Mouse (Mus musculus): ENCODE data around the gene Faf1.

Faf1 gene

DNA sequence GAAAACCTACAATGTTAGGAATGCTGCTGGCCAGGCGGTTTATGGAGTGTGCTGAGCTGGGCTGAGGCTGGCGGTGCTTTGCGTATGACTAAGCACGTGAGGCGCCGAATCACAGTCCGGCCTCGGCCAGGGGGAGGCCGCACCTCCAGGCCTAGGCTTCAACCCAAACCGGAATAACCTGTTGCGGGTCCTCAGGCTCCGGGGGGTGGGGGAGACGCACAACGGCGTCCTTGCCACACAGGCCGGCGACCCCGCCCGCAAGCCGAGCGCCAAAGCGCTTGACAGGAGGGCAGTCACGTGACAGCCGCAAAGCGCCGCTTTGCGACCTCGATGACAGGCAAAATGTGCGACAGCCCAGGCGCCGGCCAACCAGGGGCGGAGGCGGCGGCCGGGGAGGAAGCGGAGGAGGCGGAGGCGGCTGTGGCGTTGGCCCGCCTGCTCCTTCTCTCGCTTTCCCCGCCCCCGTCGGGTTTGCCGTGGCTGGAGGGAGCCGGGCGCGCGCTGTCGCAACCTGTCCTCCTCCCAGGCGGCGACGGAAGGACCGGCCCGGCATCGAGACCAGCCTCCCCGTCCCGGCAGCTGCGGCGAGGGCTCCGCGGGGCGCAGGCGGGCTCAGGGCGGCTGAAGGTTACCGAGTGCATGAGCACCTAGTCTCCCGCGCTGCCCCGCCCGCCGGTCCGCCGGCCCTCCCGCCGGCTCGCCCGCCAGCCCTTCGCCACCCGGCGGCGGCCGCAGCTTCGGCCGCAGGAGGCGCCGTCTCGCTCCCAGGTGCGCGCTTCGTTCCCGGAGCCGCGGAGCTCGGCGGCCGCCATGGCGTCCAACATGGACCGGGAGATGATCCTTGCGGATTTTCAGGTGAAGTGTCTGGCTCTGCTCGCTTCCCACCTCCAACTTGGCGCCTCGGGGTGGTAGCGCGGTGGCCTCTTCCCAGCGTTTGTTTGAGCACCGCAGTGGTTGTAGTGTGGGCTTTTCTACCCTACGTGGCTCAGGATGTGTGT, at the start of gene Faf1:
Gene Faf1, plus strand, starts transcription at position 371 of the 998 bp plus-strand sequence.
- peak; percentile 98 for DNase-seq (ENCODE audit: low spot score in 2 of 2)

DNA sequence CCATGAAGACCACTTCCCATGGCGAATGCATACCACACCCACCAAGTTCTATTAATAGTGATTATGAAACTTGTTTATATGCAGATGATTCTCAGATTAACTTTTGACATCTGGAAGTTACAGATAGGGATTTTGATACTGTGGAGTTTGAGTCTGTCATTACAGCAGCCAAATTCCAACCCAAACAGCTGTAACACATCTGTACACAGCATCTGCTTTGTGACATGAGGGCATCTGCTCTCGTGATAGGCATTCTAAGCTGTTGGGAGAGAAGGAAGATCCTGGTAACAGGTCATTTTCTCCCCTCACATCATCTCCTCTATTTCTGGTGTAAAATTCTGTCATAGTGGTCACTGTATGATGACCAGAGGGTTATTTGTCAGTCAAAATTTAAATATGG, 46.2 kb upstream of the Faf1 start:
- DNase-seq (ENCODE audit: low spot score in 2 of 2) = no peak

DNA sequence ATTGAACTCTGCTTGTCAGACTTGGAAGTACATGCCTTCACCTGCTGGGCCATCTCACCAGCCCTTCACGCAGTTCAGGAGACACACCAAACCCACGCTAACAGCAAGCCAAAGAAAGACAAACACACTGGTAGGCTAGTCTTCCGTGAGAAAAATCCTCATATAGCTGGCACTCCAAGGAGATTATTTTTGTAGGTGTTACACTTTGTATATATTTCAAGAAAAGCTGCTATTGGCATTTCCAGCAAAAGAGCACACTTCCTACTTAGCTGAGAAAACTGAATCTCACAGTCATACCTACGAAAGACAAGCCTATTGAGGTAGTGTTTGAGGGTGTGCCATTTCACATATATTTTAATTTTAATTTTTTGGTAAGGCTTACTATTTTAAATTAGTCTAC, 45.4 kb upstream of the Faf1 start:
- no peak for DNase-seq (ENCODE audit: low spot score in 2 of 2)

DNA sequence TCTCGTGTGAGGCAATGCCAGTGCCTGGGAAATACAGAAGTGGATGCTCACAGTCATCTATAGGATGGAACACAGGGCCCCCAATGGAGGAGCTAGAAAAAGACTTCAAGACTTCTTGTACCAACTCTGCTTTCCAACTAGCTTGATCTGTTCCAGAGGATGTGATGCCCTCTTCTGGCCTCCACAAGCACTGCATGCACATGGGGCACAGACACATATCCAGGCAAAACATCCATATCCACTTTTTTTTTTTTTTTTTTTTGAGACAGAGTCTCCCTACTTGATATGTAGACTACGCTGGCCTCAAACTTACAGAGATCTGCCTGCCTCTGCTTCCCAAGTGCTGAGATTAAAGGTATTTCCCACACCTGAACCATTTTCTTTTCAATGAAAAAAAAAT, 41.4 kb upstream of the Faf1 start:
- peak in 1 of 2 experiments; percentile 24 for DNase-seq (ENCODE audit: low spot score in 2 of 2)

DNA sequence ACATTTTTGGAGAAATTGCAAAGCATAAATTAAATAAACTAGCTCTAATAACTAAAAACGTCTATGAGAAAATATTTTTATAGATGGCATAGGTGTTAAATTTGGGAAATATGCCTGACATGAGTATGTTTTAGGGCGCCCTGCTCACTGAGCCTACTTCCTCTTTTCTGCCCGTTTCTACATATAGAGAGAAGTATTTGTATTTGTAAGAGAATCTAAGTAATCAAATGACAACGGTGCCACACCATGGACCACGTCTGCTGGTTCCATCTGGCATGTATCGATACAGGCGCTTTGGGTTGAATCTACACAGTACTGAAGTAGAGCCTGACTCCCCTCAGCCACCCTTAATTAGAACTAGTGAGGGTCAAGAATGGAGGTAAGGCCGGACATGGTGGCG, 37.0 kb upstream of the Faf1 start:
- no peak for DNase-seq (ENCODE audit: low spot score in 2 of 2)

DNA sequence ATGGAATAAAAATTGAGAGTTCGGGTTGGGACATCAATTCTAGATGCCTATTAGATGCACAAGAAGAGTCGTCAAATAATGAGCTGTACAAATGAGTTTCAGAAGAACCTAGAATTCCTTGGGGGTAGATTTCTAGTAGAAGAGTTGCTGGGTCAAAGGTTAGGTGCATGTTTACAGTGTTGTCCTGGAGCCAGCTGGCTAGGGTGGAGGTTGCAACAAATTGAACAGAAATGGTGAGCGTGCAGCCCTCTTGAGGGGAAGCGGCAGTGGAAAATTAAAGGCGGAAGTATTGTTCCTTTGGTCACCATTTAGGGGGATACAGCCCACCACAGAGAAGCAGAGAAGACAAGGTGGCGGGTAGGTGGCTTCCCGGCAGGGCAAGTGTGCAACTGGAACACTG, 36.2 kb upstream of the Faf1 start:
- DNase-seq (ENCODE audit: low spot score in 2 of 2) = no peak

DNA sequence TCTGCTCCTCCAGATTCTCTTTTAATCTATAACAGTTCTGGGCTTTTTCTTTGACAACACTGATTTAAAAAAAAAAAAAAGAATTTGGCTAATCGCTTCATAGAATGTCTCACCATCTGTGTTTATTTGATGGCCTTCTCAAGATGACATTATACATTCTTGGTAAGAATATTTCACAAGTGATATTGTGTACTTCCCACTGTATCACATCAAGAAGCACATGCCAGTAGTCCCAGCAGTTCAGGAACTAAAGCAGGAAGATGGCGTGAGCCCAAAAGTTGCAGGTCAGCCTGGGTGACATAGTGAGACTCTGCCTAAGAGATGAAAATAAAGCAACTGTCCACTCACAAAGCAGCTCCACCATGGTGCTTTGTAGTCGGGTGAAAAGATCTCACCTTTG, 34.9 kb upstream of the Faf1 start:
- no peak for DNase-seq (ENCODE audit: low spot score in 2 of 2)

DNA sequence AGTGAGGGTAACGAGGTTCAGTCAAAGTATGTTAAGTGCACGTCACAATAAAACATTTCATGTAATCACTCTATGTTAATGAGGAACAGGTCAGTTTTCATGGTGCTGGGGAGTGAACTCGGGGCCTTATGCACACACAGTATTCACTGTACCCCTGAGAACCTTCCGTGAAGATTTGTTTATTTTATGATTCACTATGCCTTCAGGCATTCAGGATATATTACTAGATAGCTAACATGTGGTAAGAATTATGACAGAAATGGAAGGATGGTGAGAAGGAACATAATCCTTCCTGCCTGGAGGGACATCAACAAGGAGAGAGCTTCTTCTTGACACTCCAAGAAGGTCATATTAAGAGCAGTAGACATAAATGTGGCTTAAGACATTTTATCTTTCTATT, 29.1 kb upstream of the Faf1 start:
- no peak for DNase-seq (ENCODE audit: low spot score in 2 of 2)

DNA sequence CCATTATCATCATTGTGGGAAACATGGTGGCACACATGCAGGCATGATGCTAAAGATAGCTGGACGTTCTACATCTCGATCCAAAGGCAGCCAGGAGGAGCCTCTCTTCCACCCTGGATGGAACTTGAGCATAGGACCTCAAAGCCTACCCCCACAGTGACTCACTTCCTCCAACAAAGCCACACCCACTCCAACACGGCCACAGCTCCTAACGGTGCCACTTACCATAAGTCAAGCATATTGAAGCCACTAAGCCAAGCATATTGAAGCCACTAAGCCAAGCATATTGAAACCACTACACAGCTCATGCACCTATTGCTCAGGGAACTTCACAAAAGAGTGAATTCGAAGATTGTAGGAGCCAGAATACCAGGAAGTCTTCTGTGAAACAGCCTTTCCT, 27.1 kb upstream of the Faf1 start:
- DNase-seq (ENCODE audit: low spot score in 2 of 2) = no peak

DNA sequence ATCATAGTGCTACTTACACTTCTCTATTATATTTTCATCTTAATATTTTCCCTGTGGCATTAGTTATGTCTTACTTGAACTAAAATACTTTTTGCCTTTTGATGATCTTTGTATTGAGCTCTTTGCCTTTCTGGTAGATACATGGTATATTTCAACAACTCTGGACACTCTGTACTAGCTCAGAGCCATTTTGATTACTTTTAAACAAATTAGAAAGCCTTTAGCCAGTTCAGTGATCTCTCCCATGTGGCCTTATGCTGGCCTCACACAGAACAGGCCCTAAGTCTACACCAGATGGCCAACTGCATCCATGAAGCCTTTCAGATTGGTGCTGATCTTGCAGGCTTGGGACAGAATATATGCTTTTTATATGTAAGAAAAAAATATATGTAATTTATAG, 23.1 kb upstream of the Faf1 start:
- DNase-seq (ENCODE audit: low spot score in 2 of 2) = no peak

DNA sequence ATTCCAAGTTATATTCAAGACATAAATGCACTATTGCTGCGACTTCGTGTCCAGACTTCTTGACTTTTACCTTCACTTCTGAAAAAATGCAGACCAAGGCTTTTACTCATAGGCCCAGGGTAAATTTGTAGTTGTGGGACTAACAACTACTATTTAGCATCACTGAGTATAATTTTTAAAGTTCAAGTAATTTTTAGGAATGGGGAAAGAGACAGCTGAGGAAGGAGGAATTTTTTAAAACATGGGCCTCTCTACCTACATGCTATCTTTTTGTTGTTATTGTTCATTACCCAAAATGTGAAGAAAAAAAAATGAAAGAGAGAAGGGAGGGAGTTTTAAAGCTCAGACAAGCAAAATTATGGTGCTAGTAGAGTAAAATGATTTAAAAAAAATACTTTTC, 21.7 kb upstream of the Faf1 start:
- DNase-seq (ENCODE audit: low spot score in 2 of 2) = no peak

DNA sequence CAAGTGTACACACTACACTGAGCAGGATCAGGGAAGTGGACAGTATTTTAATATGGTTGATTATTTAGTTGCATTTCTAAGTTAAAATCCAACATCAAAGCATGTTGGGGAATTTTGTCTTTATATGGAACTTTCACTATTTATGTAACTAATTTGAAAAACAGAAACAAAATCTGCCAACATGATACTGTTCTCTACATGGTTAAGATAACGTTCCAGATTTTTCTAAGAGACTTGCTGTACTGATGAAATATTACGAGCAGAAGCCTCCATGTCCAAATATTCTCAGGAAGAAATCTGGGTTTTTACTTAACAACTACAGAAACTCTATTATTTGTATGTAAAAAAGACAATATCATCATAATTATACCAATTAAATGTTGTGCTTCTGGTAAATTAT, 20.6 kb upstream of the Faf1 start:
- DNase-seq (ENCODE audit: low spot score in 2 of 2) = no peak

DNA sequence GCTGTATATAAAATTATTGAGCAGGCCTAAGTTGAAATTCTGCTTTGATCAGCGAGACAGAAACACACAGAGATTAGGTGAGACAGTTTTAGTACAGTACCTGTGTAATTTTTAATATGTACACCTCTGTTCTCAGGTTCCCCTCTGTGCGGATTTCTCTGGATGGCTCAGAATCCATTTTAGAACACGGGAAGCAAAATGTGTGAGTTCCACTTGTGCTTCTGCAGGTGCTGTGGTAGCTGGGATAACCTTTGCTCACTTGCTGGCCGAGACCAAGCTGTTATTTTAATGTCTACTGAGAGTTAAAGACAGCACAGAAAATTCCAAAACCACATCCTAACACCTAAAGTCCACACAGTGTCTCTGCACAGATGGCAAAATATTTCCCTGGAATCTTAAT, 20.1 kb upstream of the Faf1 start:
- DNase-seq (ENCODE audit: low spot score in 2 of 2) = no peak

DNA sequence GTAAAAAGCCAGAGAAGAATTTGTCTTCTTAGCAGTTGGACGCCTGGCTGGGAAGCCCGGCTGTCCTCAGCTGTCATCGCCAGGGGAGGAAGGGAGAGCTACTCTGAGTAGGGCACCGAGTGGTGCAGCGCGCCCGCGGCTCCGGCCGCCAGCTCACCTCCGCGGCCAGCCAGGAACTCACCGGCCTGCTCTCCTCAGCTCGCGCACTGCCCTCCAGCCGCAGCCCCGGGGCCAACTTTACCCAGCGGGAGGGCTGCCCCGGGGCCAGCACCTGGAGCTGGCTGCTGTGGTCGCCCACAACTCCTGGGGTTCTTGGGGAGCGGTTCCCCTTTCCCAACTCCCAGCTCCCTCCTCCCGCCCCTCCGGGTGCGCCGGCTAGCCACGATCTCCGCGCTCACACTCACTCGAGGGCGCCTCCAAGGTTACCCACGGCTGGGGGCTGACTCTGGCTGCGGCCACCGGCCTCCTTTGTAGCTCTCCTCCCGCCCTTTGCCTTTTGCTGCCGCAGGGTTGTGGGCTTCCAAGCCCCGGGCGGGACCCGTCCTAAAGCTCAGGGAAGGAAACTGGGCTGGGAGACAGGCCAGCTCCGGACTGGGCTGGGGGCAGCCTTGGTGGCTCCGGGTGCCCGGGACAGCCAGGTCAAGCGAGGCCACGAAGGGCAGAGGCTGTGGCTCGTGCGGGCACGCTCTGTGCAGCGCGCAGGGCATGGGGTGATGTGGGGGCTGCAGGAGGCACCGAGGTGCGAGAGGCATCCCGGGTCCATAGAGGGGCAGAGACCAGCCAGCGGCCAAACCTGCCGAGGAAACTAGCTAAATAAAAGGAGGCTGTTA, 19.2 kb upstream of the Faf1 start:
- peak; percentile 21 to 75 for DNase-seq (ENCODE audit: low spot score in 2 of 2)

DNA sequence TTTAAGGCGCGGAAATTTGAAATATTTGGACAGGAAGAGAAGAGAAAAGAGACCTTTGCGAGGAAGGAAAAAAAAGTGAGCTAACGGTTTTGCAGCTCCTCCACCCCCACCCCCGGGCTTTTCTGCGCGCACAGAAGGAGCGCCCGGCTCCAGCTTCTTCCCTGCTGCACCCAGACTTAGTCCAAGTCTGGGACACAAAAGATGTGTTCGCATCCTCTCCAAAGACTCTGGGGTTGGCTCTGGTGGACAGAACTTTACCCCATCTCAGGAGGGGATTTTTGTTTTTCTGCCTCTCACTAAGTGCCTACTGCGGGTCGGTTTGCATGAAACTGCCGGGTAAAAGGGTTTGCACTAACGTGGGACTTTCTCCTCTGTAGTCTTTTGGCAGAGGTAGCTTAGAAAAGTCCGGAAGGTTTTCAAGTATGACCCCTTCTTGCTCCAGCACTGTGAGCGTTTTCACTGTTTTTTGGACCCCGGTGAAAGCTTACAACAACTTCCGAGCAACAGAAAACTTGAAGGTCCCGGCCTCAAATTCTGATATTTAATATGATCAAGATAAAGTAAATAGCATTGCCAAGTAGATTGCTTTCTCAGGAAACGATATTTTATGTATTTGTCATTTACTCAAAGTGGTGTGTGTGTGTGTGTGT, 18.4 kb upstream of the Faf1 start:
- no peak for DNase-seq (ENCODE audit: low spot score in 2 of 2)

DNA sequence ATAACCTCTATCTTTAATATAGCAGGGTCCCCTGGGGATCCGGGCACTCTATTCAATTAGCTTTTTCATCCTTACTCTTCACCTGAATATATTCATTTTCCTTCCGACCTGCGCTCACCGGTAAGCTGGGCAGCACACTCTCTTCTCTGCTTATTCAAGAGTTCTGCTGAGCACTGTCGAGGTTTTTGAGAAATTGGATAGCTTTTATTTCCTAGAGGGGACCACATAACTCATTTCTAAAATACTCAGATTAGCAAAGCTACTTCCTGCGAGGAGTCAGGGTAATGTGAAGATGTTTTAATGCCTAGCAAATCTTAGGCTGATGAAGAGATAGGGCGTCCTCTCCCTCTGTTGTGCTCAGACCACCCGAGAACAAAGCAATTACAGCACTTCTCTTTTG, 17.6 kb upstream of the Faf1 start:
- DNase-seq (ENCODE audit: low spot score in 2 of 2) = no peak

DNA sequence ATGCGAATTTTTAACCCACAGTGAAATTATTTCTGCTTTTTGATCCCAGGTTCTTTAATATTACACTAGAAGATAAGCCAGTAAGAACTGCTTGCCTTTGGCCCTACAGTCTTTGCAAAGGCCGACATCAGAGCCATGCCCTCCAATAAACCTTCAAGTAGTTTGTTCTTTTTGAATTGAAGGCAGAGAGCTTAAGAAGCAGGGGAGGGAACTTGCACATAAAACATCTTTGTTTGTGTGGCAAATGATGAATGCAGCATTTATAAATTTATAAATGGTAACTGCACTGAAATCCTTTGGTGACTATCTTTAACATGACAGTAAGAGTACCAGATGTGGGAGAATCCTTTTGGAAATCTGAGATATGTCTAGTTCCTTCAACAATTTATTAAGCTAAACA, 16.8 kb upstream of the Faf1 start:
- DNase-seq (ENCODE audit: low spot score in 2 of 2) = no peak

DNA sequence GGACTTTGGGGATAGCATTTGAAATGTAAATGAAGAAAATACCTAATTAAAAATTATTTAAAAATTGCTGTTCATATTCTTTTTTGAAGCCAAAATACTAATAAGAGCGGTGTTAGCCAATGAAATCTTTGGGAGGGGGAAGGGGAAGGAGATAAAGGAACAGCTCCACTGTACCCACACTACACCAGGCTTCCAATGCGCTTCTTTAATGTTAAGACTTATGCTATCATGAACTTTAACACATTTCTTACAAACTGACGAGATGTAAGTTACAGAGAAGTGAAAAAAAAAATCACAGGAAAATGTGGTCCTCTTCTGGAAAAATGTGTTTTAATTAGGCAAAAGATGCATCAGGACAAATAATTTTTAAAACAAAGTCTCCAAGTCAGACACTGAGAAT, 15.8 kb upstream of the Faf1 start:
- no peak for DNase-seq (ENCODE audit: low spot score in 2 of 2)

DNA sequence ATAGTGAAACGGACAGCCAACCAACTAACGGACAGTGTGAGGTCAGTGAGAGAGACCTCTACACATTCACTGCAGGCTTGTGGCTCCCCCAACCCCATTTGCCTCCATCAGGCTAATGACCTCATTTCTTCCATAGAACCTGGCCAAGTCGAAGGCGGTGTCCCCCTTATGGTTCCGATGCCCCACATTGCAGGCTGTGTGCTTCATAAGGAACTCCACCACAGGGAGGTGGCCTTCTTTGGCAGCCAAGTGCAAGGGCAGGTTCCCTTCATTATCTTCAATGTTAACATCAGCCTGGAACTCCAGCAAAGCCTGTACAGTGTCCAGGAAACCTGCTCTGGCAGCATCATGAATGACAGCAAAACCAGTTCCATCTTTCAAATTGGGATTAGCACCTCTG, 15.2 kb upstream of the Faf1 start:
- no peak for DNase-seq (ENCODE audit: low spot score in 2 of 2)

DNA sequence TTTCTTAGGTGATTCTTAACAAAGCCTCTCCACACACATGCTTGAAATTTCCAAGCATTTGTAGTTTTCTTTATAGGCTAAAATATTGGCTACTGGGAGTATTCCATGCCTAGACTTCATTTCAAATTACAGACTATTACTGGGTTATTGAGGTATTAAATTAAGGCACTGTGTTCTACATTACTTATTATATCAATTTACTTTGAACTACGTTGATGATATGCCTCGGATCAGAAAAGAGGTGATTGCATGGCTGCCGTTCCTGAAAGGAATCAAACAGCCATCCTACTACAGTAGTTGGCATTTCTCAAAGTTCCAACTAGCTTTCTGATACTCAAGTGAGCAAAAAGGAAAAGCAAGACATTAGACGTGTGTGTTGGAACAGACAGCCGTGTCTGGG, 14.1 kb upstream of the Faf1 start:
- DNase-seq (ENCODE audit: low spot score in 2 of 2) = no peak

DNA sequence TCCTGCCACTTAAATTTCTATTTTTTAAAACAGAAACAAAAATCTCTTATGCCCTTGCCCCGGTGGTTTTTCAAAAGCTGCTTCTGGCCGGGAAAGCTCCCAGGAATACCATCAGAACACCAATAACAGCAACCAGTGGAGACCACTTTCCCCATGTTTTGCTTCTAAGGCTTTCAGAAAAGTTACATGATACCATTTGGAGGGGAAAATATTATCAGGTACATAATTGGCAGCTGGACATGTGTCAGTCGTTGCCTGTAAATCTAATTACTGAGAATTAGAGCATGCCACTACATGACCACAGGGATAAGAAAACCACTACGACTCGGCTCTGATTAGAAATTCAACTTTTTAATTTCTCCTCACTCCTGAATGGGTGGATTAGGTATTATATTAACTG, 12.3 kb upstream of the Faf1 start:
- no peak for DNase-seq (ENCODE audit: low spot score in 2 of 2)
